Mouse (Mus musculus): ENCODE measurements around the gene Camsap1. TPM values are rescaled to one million over a fixed set of nuclear protein-coding genes. Genes with fewer than 3 reads are reported as not detected.

Gene Camsap1
- 33.2 TPM for polyA plus RNA-seq (2017; shearing (Covaris generic))

GRCm38 (mm10) chr2:25983159-25983907 lies at the start of gene Camsap1:
TSS of gene Camsap1 (minus strand) at chr2:25983282.

GRCm38 (mm10) chr2:26021561-26022257 lies 38.6 kb upstream of the Camsap1 start, which contains the start of gene Ubac1:
TSS of gene Ubac1 (minus strand) at chr2:26021747.

Other genes with a start within 250 kb of the Camsap1 start
- not detected for gene Obp2b, start 246.3 kb downstream of the Camsap1 start, polyA plus RNA-seq (2017; shearing (Covaris generic))
- not detected for gene Lcn3, start 217.7 kb downstream of the Camsap1 start, polyA plus RNA-seq (2017; shearing (Covaris generic))
- gene Lcn11, start 206.3 kb downstream of the Camsap1 start, polyA plus RNA-seq (2017; shearing (Covaris generic)), result not detected
- gene Gm13539, start 201.0 kb downstream of the Camsap1 start, polyA plus RNA-seq (2017; shearing (Covaris generic)), result not detected
- gene Glt6d1, start 167.4 kb downstream of the Camsap1 start, polyA plus RNA-seq (2017; shearing (Covaris generic)), result not detected
- gene Lcn9, start 160.1 kb downstream of the Camsap1 start, polyA plus RNA-seq (2017; shearing (Covaris generic)), result not detected
- not detected for gene Sohlh1, start 136.0 kb downstream of the Camsap1 start, polyA plus RNA-seq (2017; shearing (Covaris generic))
- not detected for gene Kcnt1, start 119.5 kb downstream of the Camsap1 start, polyA plus RNA-seq (2017; shearing (Covaris generic))
- 88.4 TPM for gene Ubac1, start 38.5 kb upstream of the Camsap1 start, polyA plus RNA-seq (2017; shearing (Covaris generic))
- gene Nacc2, start 139.9 kb upstream of the Camsap1 start, polyA plus RNA-seq (2017; shearing (Covaris generic)), result 4.3 TPM
- not detected for gene Lhx3, start 225.0 kb upstream of the Camsap1 start, polyA plus RNA-seq (2017; shearing (Covaris generic))